Mouse (Mus musculus) limb, embryonic 11.5 days (tissue): ENCODE measurements around the gene Parva. TPM values are rescaled to one million over a fixed set of nuclear protein-coding genes. Genes with fewer than 3 reads are reported as not detected.

Experiments used
- ATAC-seq: fragments of 200-750 bp; cut with Nextera tagmentation; 2 replicates; pipeline ENCODE4 v1.8.0; 2017; ENCODE audit warnings: low read depth; ENCODE audit not compliant: insufficient number of reproducible peaks, low FRiP score, low TSS enrichment
- DNase-seq: peaks from one replicate; pipeline ENCODE4 v3.0.0-alpha.2; 2015; ENCODE audit warnings: low spot score
- H3K27ac ChIP-seq: fragments of 300-500 bp; sonication (generic); replicated peaks from 2 replicates; pipeline ENCODE4 v1.5.1; 2014; ENCODE audit warnings: low read depth, mild to moderate bottlenecking, low read length
- H3K27me3 ChIP-seq: fragments of 300-500 bp; sonication (generic); 2 replicates; pipeline ENCODE4 v1.6.1; 2014; ENCODE audit warnings: mild to moderate bottlenecking, low read length, mixed read lengths; ENCODE audit not compliant: control insufficient read depth, insufficient read depth
- H3K36me3 ChIP-seq: fragments of 300-500 bp; sonication (generic); 2 replicates; pipeline ENCODE4 v1.6.1; 2014; ENCODE audit warnings: mild to moderate bottlenecking, low read length, moderate library complexity, mixed read lengths; ENCODE audit not compliant: control insufficient read depth, insufficient read depth
- H3K4me1 ChIP-seq: fragments of 300-500 bp; sonication (generic); 2 replicates; pipeline ENCODE4 v1.6.1; 2014; ENCODE audit warnings: low read length, mixed read lengths; ENCODE audit not compliant: control insufficient read depth, insufficient read depth
- H3K4me2 ChIP-seq: fragments of 300-500 bp; sonication (generic); 2 replicates; pipeline ENCODE4 v1.6.1; 2014; ENCODE audit warnings: low read depth, mild to moderate bottlenecking, moderate library complexity; ENCODE audit not compliant: severe bottlenecking
- H3K4me3 ChIP-seq: fragments of 300-500 bp; sonication (generic); 2 replicates; pipeline ENCODE4 v1.5.1; 2014; ENCODE audit warnings: low read depth, low read length
- H3K9ac ChIP-seq: fragments of 300-500 bp; sonication (generic); 2 replicates; pipeline ENCODE4 v1.6.1; 2014; ENCODE audit warnings: mild to moderate bottlenecking, low read length
- H3K9me3 ChIP-seq: fragments of 300-500 bp; sonication (generic); 2 replicates; pipeline ENCODE4 v1.6.1; 2016; ENCODE audit warnings: low read length; ENCODE audit not compliant: control insufficient read depth
- WGBS: fragments of 180-500 bp; shearing (Covaris S2); extraction: QIAGEN DNeasy Blood & Tissue Kit; methylation state at CpG from one replicate; pipeline ENCODE4 v1.1.7; 2014; 5-methylcytosine and 5-hydroxymethylcytosine counted together
- polyA plus RNA-seq: library from polyadenylated mRNA; unstranded; fragments of >200 nt; fragmentation: Nextera tagmentation; extraction: Ambion mirVana; gene quantifications from 2 replicates; pipeline ENCODE4 v1.2.1, GENCODE M21; 2014

Gene Parva
- polyA plus RNA-seq, 1 experiment from 2014 or later: 64.2 TPM

GRCm38 (mm10) chr7:112614791-112615668 is 187.7 kb downstream of the Parva start:
- Histone ChIP-seq H3K4me2 (no peak overlapping the region), H3K4me1 (no peaks in the 10 kb centered on the region), H3K4me3 (no peak overlapping the region), H3K27me3 (no peaks in the 10 kb centered on the region), H3K9ac (no peak overlapping the region), H3K27ac (no peak overlapping the region), H3K36me3 (no peaks in the 10 kb centered on the region), H3K9me3 (no peaks in the 10 kb centered on the region)
- ATAC-seq (no peak), DNase-seq (peak; percentile 33)
- WGBS: 73% methylated on average over 10 of the region's 10 CpGs

GRCm38 (mm10) chr7:112620322-112621179 is 193.2 kb downstream of the Parva start:
- H3K4me1 ChIP-seq: no peaks in the 10 kb centered on the region
- H3K27ac ChIP-seq: no peak overlapping the region
- H3K4me2 ChIP-seq: no peak overlapping the region
- H3K27me3 ChIP-seq: no peaks in the 10 kb centered on the region
- no peaks in the 10 kb centered on the region for H3K36me3 ChIP-seq
- WGBS: 82% methylated on average over 22 of the region's 22 CpGs
- DNase-seq (no peak), ATAC-seq (no peak)
- no peaks in the 10 kb centered on the region for H3K9me3 ChIP-seq
- H3K9ac ChIP-seq: no peak overlapping the region
- no peak overlapping the region for H3K4me3 ChIP-seq

GRCm38 (mm10) chr7:112627481-112627880 is 200.2 kb downstream of the Parva start:
- DNase-seq: no peak
- Histone ChIP-seq H3K9ac (no peak overlapping the region), H3K4me3 (no peak overlapping the region), H3K4me2 (no peak overlapping the region), H3K36me3 (no peaks in the 10 kb centered on the region), H3K9me3 (no peaks in the 10 kb centered on the region), H3K27ac (no peak overlapping the region; the same call in 1 of the 2 replicates), H3K27me3 (no peaks in the 10 kb centered on the region), H3K4me1 (0 out of 2 replicates have a peak, but pooled peaks cover 3% of the 10 kb centered on the region)
- 45% methylated on average over 4 of the region's 4 CpGs for whole genome bisulfite sequencing
- ATAC-seq: no peak

- no peak overlapping the region for H3K4me3 ChIP-seq
- WGBS: 85% methylated on average over 10 of the region's 10 CpGs
- ATAC-seq: no peak
- H3K4me1 ChIP-seq: no peaks in the 10 kb centered on the region
- no peak overlapping the region for H3K4me2 ChIP-seq
- H3K9ac ChIP-seq: no peak overlapping the region
- H3K36me3 ChIP-seq: no peaks in the 10 kb centered on the region
- no peak overlapping the region for H3K27ac ChIP-seq
- H3K9me3 ChIP-seq: no peaks in the 10 kb centered on the region
- no peak for DNase-seq
- H3K27me3 ChIP-seq: no peaks in the 10 kb centered on the region
Measured at GRCm38 (mm10) chr7:112634505-112635213, 207.4 kb downstream of the Parva start.

- Histone ChIP-seq H3K4me2 (no peak overlapping the region), H3K36me3 (no peaks in the 10 kb centered on the region), H3K9ac (no peak overlapping the region), H3K27ac (no peak overlapping the region), H3K27me3 (no peaks in the 10 kb centered on the region), H3K4me3 (no peak overlapping the region), H3K4me1 (no peaks in the 10 kb centered on the region), H3K9me3 (no peaks in the 10 kb centered on the region)
- DNase-seq (no peak), ATAC-seq (no peak)
- WGBS: 91% methylated on average over 2 of the region's 2 CpGs
Measured at GRCm38 (mm10) chr7:112635936-112636335, 208.6 kb downstream of the Parva start.

Other genes with a start within 250 kb of the Parva start
- 2.3 and 2.4 TPM in 2 replicates for gene Mical2, start 201.6 kb upstream of the Parva start, polyA plus RNA-seq